Mouse (Mus musculus) thymus, adult 2 months (tissue): Measurements from ENCODE around the gene Olfr372. TPM values are rescaled to one million over a fixed set of nuclear protein-coding genes. Genes with fewer than 3 reads are reported as not detected.
A peak's percentile ranks its signal among the peaks of the same experiment; 100 is the strongest.
"Not testable (repeated sequence)": the region's sequence is repeated elsewhere in the genome, so short reads cannot be mapped to it uniquely, and the experiment has no call there.

Experiments
- DNase-seq: peaks from one replicate; pipeline ENCODE4 v3.0.0; 2021
- H3K27ac ChIP-seq: fragments of 200-500 bp; 2 replicates; pipeline ENCODE4 v1.5.1; 2012; ENCODE audit warnings: low read length, control low read depth; ENCODE audit not compliant: control insufficient read depth, insufficient read depth
- H3K27me3 ChIP-seq: fragments of 200-500 bp; 2 replicates; pipeline ENCODE4 v1.6.1; 2012; ENCODE audit warnings: mild to moderate bottlenecking, low read length, moderate library complexity, mixed read lengths; ENCODE audit not compliant: control insufficient read depth, insufficient read depth
- H3K36me3 ChIP-seq: fragments of 200-500 bp; 2 replicates; pipeline ENCODE4 v1.6.1; 2012; ENCODE audit warnings: mild to moderate bottlenecking, low read length, moderate library complexity; ENCODE audit not compliant: control insufficient read depth, insufficient read depth
- H3K4me1 ChIP-seq: fragments of 200-500 bp; replicated peaks from 2 replicates; pipeline ENCODE4 v1.6.1; 2012; ENCODE audit warnings: low read length; ENCODE audit not compliant: control insufficient read depth, insufficient read depth
- H3K4me3 ChIP-seq: fragments of 200-500 bp; 2 replicates; pipeline ENCODE4 v1.5.1; 2012; ENCODE audit warnings: mild to moderate bottlenecking, low read length, control low read depth, moderate library complexity; ENCODE audit not compliant: control insufficient read depth, insufficient read depth
- CTCF ChIP-seq: fragments of 200-500 bp; IDR thresholded peaks from 2 replicates; pipeline ENCODE4 v1.5.1; 2012; ENCODE audit warnings: mild to moderate bottlenecking, control low read depth, low read length, moderate library complexity, borderline replicate concordance; ENCODE audit not compliant: control insufficient read depth, poor library complexity, insufficient read depth; ENCODE audit errors: extremely low read depth
- POLR2A ChIP-seq: fragments of 200-500 bp; IDR thresholded peaks from 2 replicates; pipeline ENCODE4 v1.6.1; 2012; ENCODE audit warnings: mild to moderate bottlenecking, low read length, control low read depth, moderate library complexity; ENCODE audit not compliant: control insufficient read depth, poor library complexity, insufficient read depth; ENCODE audit errors: extremely low read depth
- whole genome bisulfite sequencing: fragments of 180-500 bp; shearing (Covaris S2); methylation state at CpG from one replicate; pipeline ENCODE4 v1.1.7; 2018; 5-methylcytosine and 5-hydroxymethylcytosine counted together
- polyA plus RNA-seq: library from polyadenylated mRNA; depleted of rRNA; stranded (reverse); fragments of >200 nt; gene quantifications from 2 replicates; pipeline ENCODE4 v1.2.3, GENCODE M21; 2012

Gene Olfr372
- polyA plus RNA-seq, 1 experiment: not detected

- Histone ChIP-seq H3K36me3 (no peaks in the 10 kb centered on the region), H3K4me3 (no peak within 1 kb of the TSS), H3K27me3 (no peaks in the 10 kb centered on the region), H3K27ac (no peak within 1 kb of the TSS), H3K4me1 (0 out of 2 replicates have a peak, but pooled peaks cover 11% of the 10 kb centered on the region)
- TF ChIP-seq CTCF (no peak), POLR2A (no peak)
- 82% methylated on average over 3 of the region's 3 CpGs for WGBS
- no peak for DNase-seq
These were observed 31.5 kb upstream of the Olfr372 start, which contains the start of gene Cyp4f18 for GRCm38 (mm10) chr8:72009473-72009872. Gene Cyp4f18, minus strand, starts transcription at chr8:72009626.

- DNase-seq, H3K4me1 ChIP-seq, H3K36me3 ChIP-seq, H3K27me3 ChIP-seq, H3K27ac ChIP-seq, H3K4me3 ChIP-seq: not testable (repeated sequence)
- 79% methylated on average over 6 of the region's 6 CpGs for WGBS
These were observed 27.4 kb upstream of the Olfr372 start for GRCm38 (mm10) chr8:72013506-72014228.

GRCm38 (mm10) chr8:72017339-72017738 is 23.7 kb upstream of the Olfr372 start:
- H3K27ac ChIP-seq, H3K4me1 ChIP-seq, DNase-seq, H3K36me3 ChIP-seq, H3K4me3 ChIP-seq, H3K27me3 ChIP-seq: not testable (repeated sequence)
- 44% methylated on average over 2 of the region's 2 CpGs for WGBS

- H3K4me1 ChIP-seq: 0 out of 2 replicates have a peak, but pooled peaks cover 3% of the 10 kb centered on the region
- no peak for DNase-seq
- H3K36me3 ChIP-seq: no peaks in the 10 kb centered on the region
- no peaks in the 10 kb centered on the region for H3K27me3 ChIP-seq
- TF ChIP-seq POLR2A (no peak), CTCF (no peak)
- no peak overlapping the region for H3K27ac ChIP-seq
- no peak overlapping the region for H3K4me3 ChIP-seq
- WGBS: 86% methylated on average over 2 of the region's 2 CpGs
These were observed 22.9 kb upstream of the Olfr372 start for GRCm38 (mm10) chr8:72018141-72018540.

GRCm38 (mm10) chr8:72019022-72019421 is 22.0 kb upstream of the Olfr372 start:
- DNase-seq, H3K27me3 ChIP-seq, H3K4me1 ChIP-seq, H3K36me3 ChIP-seq, H3K4me3 ChIP-seq, H3K27ac ChIP-seq: not testable (repeated sequence)
- WGBS: 91% methylated on average over 1 of the region's 1 CpGs

GRCm38 (mm10) chr8:72019816-72020215 is 21.2 kb upstream of the Olfr372 start:
- no peaks in the 10 kb centered on the region for H3K36me3 ChIP-seq
- no peak overlapping the region for H3K4me3 ChIP-seq
- H3K4me1 ChIP-seq: 0 out of 2 replicates have a peak, but pooled peaks cover 3% of the 10 kb centered on the region
- 84% methylated on average over 2 of the region's 2 CpGs for WGBS
- no peak overlapping the region for H3K27ac ChIP-seq
- H3K27me3 ChIP-seq: no peaks in the 10 kb centered on the region
- TF ChIP-seq POLR2A (no peak), CTCF (no peak)
- no peak for DNase-seq

GRCm38 (mm10) chr8:72024886-72025285 is 16.1 kb upstream of the Olfr372 start:
- H3K4me3 ChIP-seq, H3K27me3 ChIP-seq, H3K4me1 ChIP-seq, H3K27ac ChIP-seq, H3K36me3 ChIP-seq: not testable (repeated sequence)
- DNase-seq: peak; percentile 36
- 9% methylated on average over 5 of the region's 9 CpGs for WGBS

- not testable (repeated sequence) for H3K4me1 ChIP-seq, H3K4me3 ChIP-seq, H3K36me3 ChIP-seq, H3K27me3 ChIP-seq, H3K27ac ChIP-seq
- peak; percentile 45 for DNase-seq
- WGBS: 3% methylated on average over 4 of the region's 4 CpGs
These were observed 8.1 kb upstream of the Olfr372 start for GRCm38 (mm10) chr8:72032926-72033325.
